Mouse (Mus musculus): ENCODE measurements at regions not wholly inside any gene's neighbourhood (a gene's known extent, or its start where the extent isn't known, plus 50 kb on each side); places are given as distances from the start of the nearest gene placed in this dataset.

- TF ChIP-seq CTCF (IDR thresholded peaks at IDR 0.05; ENCODE audit: borderline replicate concordance, insufficient read depth, low read length) (no peak), POLR2A (IDR thresholded peaks at IDR 0.05; ENCODE audit: low read depth, low read length) (no peak)
Measured at GRCm38 (mm10) chr14:76255971-76256370, 145.3 kb downstream of the Nufip1 start.

All from embryonic fibroblast, embryonic 13.5 days (primary cell).